Mouse (Mus musculus): ENCODE data around the gene Tex19.1. TPM values are rescaled to one million over a fixed set of nuclear protein-coding genes. Genes with fewer than 3 reads are reported as not detected.

Gene Tex19.1
- polyA plus RNA-seq (2012; rRNA removed): not detected in 2 replicates

GRCm38 (mm10) chr11:121145865-121146264 lies at the start of gene Tex19.1:
TSS of gene Tex19.1 (plus strand) at chr11:121146143.

DNA sequence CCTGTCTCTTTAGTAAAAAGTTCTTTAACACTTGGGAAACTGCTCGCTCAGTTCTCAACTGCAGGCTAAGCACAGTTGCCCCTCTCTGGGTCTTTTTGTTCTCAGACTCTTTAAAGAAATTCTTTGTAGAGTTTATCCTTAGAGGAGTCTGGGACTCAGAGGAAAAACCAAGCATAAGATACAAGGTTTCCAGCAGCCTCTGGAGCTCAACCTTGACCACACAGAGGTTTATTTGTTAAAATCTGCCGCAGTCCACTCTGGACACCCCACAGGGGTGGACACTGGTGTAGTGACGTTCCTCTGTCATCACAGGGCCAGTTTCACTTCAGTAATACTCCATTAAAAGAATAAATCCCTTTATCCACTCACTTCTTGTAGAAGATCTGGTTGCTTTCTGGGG lies 27.4 kb upstream of the Tex19.1 start, which contains the start of gene Tex19.2:
TSS of gene Tex19.2 (minus strand) at position 101 of the 400 bp plus-strand sequence.

DNA sequence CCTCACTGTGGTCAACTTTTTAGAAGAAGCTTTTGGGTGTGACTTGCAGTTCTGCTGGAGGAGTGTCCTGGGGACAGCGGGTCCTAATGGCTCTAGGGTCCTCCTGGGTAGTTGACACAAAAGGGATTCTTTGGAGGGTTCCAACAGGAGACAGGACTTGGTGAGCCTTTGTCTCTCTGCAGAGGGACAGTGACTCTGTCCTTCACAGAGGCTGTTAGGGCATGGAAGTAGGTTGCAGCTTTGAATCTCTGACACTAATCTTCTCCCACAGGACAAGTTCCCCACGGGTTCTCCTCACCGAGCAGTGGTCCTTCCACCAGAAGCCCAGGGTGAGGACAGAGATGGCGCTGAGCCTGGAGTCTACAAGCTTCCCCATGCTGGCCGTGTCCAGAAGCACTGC lies 14.0 kb downstream of the Tex19.1 start, which contains the start of gene Uts2r:
TSS of gene Uts2r (plus strand) at position 301 of the 400 bp plus-strand sequence.

Other genes starting within 250 kb of the Tex19.1 start
- 9.6 and 10.4 TPM in 2 replicates for gene Ccdc57, start 213.3 kb upstream of the Tex19.1 start, polyA plus RNA-seq (2012; rRNA removed)
- 8.9 and 9.1 TPM in 2 replicates for gene Slc16a3, start 197.7 kb upstream of the Tex19.1 start, polyA plus RNA-seq (2012; rRNA removed)
- gene Csnk1d, start 154.8 kb upstream of the Tex19.1 start, polyA plus RNA-seq (2012; rRNA removed): 158 and 162 TPM in 2 replicates
- not detected in 2 replicates for gene Cd7, start 106.7 kb upstream of the Tex19.1 start, polyA plus RNA-seq (2012; rRNA removed)
- gene Sectm1b, start 82.6 kb upstream of the Tex19.1 start, polyA plus RNA-seq (2012; rRNA removed): not detected in 2 replicates
- gene Sectm1a, start 64.9 kb upstream of the Tex19.1 start, polyA plus RNA-seq (2012; rRNA removed): 0.05 TPM in 1 of 2 replicates, not detected in the other
- not detected in 2 replicates for gene Tex19.2, start 27.5 kb upstream of the Tex19.1 start, polyA plus RNA-seq (2012; rRNA removed)
- gene Uts2r, start 14.1 kb downstream of the Tex19.1 start, polyA plus RNA-seq (2012; rRNA removed): 0.65 and 0.70 TPM in 2 replicates
- 131 and 136 TPM in 2 replicates for gene Hexdc, start 58.3 kb downstream of the Tex19.1 start, polyA plus RNA-seq (2012; rRNA removed)
- 7.4 and 9.6 TPM in 2 replicates for gene Ogfod3, start 58.6 kb downstream of the Tex19.1 start, polyA plus RNA-seq (2012; rRNA removed)
- 48.4 TPM in 2 replicates for gene Cybc1, start 83.2 kb downstream of the Tex19.1 start, polyA plus RNA-seq (2012; rRNA removed)
- gene Narf, start 91.1 kb downstream of the Tex19.1 start, polyA plus RNA-seq (2012; rRNA removed): 78.6 and 79.8 TPM in 2 replicates
- gene Foxk2, start 113.8 kb downstream of the Tex19.1 start, polyA plus RNA-seq (2012; rRNA removed): 59.0 and 65.3 TPM in 2 replicates
- gene Wdr45b, start 208.3 kb downstream of the Tex19.1 start, polyA plus RNA-seq (2012; rRNA removed): 77.3 and 82.3 TPM in 2 replicates
- gene Rab40b, start 242.1 kb downstream of the Tex19.1 start, polyA plus RNA-seq (2012; rRNA removed): 9.8 and 12.2 TPM in 2 replicates